Mouse (Mus musculus): ENCODE results near the gene Pmp22. TPM values are rescaled to one million over a fixed set of nuclear protein-coding genes. Genes with fewer than 3 reads are reported as not detected.

The Pmp22 gene
- polyA plus RNA-seq, 1 experiment from 2014 or later: 19.0 TPM

Other genes starting within 250 kb of the Pmp22 start
- gene Tvp23b, start 249.5 kb upstream of the Pmp22 start, polyA plus RNA-seq (2014; fragmentation: Nextera tagmentation; extraction: Ambion mirVana): 35.3 and 37.5 TPM in 2 replicates
- gene Cdrt4, start 177.8 kb upstream of the Pmp22 start, polyA plus RNA-seq (2014; fragmentation: Nextera tagmentation; extraction: Ambion mirVana): not detected in 2 replicates
- not detected in 2 replicates for gene Tekt3, start 67.3 kb upstream of the Pmp22 start, polyA plus RNA-seq (2014; fragmentation: Nextera tagmentation; extraction: Ambion mirVana)

Measured in forebrain, embryonic 11.5 days (tissue).